Mouse (Mus musculus) neural tube, embryonic 11.5 days (tissue): ENCODE data around the gene Rad18. TPM values are rescaled to one million over a fixed set of nuclear protein-coding genes. Genes with fewer than 3 reads are reported as not detected.

Source experiments
- ATAC-seq: fragments of 200-750 bp; cut with Nextera tagmentation; 2 replicates; pipeline ENCODE4 v1.8.0; 2017; ENCODE audit warnings: moderate number of reproducible peaks, mild to moderate bottlenecking, moderate TSS enrichment, moderate library complexity; ENCODE audit not compliant: insufficient read depth, low FRiP score, low TSS enrichment
- DNase-seq: peaks from one replicate; pipeline ENCODE4 v3.0.0-alpha.2; 2015; ENCODE audit warnings: low spot score
- H3K27ac ChIP-seq: fragments of 300-500 bp; sonication (generic); 2 replicates; pipeline ENCODE4 v1.5.1; 2014; ENCODE audit warnings: low read depth, mild to moderate bottlenecking, low read length
- H3K27me3 ChIP-seq: fragments of 300-500 bp; sonication (generic); 2 replicates; pipeline ENCODE4 v1.6.1; 2014; ENCODE audit warnings: mild to moderate bottlenecking, low read length, mixed read lengths; ENCODE audit not compliant: control insufficient read depth, insufficient read depth
- H3K36me3 ChIP-seq: fragments of 300-500 bp; sonication (generic); 2 replicates; pipeline ENCODE4 v1.6.1; 2014; ENCODE audit warnings: mild to moderate bottlenecking, low read length, moderate library complexity, mixed read lengths; ENCODE audit not compliant: control insufficient read depth, insufficient read depth
- H3K4me1 ChIP-seq: fragments of 300-500 bp; sonication (generic); 2 replicates; pipeline ENCODE4 v1.6.1; 2014; ENCODE audit warnings: low read length, mixed read lengths; ENCODE audit not compliant: control insufficient read depth, insufficient read depth
- H3K4me2 ChIP-seq: fragments of 300-500 bp; sonication (generic); 2 replicates; pipeline ENCODE4 v1.6.1; 2014; ENCODE audit warnings: low read depth, mild to moderate bottlenecking, moderate library complexity
- H3K4me3 ChIP-seq: fragments of 300-500 bp; sonication (generic); 2 replicates; pipeline ENCODE4 v1.5.1; 2014; ENCODE audit warnings: low read depth, low read length
- H3K9ac ChIP-seq: fragments of 300-500 bp; sonication (generic); 2 replicates; pipeline ENCODE4 v1.6.1; 2014; ENCODE audit warnings: mild to moderate bottlenecking, low read length
- H3K9me3 ChIP-seq: fragments of 300-500 bp; sonication (generic); 2 replicates; pipeline ENCODE4 v1.6.1; 2016; ENCODE audit warnings: low read length; ENCODE audit not compliant: control insufficient read depth
- WGBS: fragments of 180-500 bp; shearing (Covaris S2); extraction: QIAGEN DNeasy Blood & Tissue Kit; methylation state at CpG from one replicate; pipeline ENCODE4 v1.1.7; 2014; 5-methylcytosine and 5-hydroxymethylcytosine counted together
- polyA plus RNA-seq: library from polyadenylated mRNA; unstranded; fragments of >200 nt; fragmentation: Nextera tagmentation; extraction: Ambion mirVana; gene quantifications from 2 replicates; pipeline ENCODE4 v1.2.1, GENCODE M21; 2014

The Rad18 gene
- polyA plus RNA-seq, 1 experiment from 2014 or later = 38.1 TPM

- Histone ChIP-seq H3K9ac (no peak overlapping the region), H3K36me3 (no peaks in the 10 kb centered on the region), H3K9me3 (no peaks in the 10 kb centered on the region), H3K27me3 (no peaks in the 10 kb centered on the region), H3K4me3 (no peak overlapping the region), H3K4me1 (no peaks in the 10 kb centered on the region), H3K4me2 (no peak overlapping the region), H3K27ac (no peak overlapping the region)
- 70% methylated on average over 4 of the region's 4 CpGs for WGBS
- no peak for ATAC-seq
- no peak for DNase-seq
Observed at GRCm38 (mm10) chr6:112582022-112582421, 114.5 kb downstream of the Rad18 start.

GRCm38 (mm10) chr6:112577198-112577597, 119.3 kb downstream of the Rad18 start:
- WGBS = 82% methylated on average over 5 of the region's 5 CpGs
- no peak for DNase-seq
- Histone ChIP-seq H3K9ac (no peak overlapping the region), H3K36me3 (no peaks in the 10 kb centered on the region), H3K27ac (no peak overlapping the region), H3K9me3 (no peaks in the 10 kb centered on the region), H3K4me3 (no peak overlapping the region), H3K4me2 (no peak overlapping the region), H3K27me3 (no peaks in the 10 kb centered on the region), H3K4me1 (no peaks in the 10 kb centered on the region)
- no peak for ATAC-seq

- no peaks in the 10 kb centered on the region for H3K4me1 ChIP-seq
- H3K4me3 ChIP-seq = no peak overlapping the region
- no peaks in the 10 kb centered on the region for H3K36me3 ChIP-seq
- no peak overlapping the region for H3K4me2 ChIP-seq
- no peaks in the 10 kb centered on the region for H3K9me3 ChIP-seq
- no peak for DNase-seq
- no peak overlapping the region for H3K27ac ChIP-seq
- no peak for ATAC-seq
- H3K27me3 ChIP-seq = no peaks in the 10 kb centered on the region
- H3K9ac ChIP-seq = no peak overlapping the region
- 81% methylated on average over 3 of the region's 3 CpGs for WGBS
Observed at GRCm38 (mm10) chr6:112574558-112574957, 121.9 kb downstream of the Rad18 start.

DNA sequence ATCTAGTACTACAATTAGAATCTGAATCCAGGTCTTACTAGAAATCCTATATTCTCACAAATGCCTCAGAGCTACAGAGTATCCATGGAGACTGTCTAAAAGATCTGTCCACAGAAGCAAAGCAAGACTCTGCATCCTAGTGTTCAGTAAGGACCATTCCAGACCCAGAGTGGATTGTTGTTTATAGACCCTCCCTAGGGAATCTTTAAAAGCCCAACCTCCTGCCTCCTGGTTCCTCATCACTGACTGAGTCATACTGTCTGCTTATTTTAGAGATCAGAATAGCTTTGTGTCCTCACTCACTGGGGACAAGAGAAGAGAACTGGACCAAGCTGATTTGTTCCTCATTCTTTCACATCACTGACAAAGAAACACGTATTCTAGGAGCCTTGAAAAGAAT, 126.1 kb downstream of the Rad18 start:
- DNase-seq = no peak
- Histone ChIP-seq H3K4me2 (no peak overlapping the region), H3K9me3 (no peaks in the 10 kb centered on the region), H3K9ac (no peak overlapping the region), H3K4me1 (no peaks in the 10 kb centered on the region), H3K4me3 (no peak overlapping the region), H3K27me3 (no peaks in the 10 kb centered on the region), H3K36me3 (no peaks in the 10 kb centered on the region), H3K27ac (no peak overlapping the region)
- WGBS = 72% methylated on average over 1 of the region's 1 CpGs
- ATAC-seq = no peak

Other genes starting within 250 kb of the Rad18 start
- 0.35 and 0.86 TPM in 2 replicates for gene Cav3, start 237.2 kb downstream of the Rad18 start, polyA plus RNA-seq
- gene Oxtr, start 206.7 kb downstream of the Rad18 start, polyA plus RNA-seq = 0.52 and 0.55 TPM in 2 replicates